Mouse (Mus musculus) heart, adult 8-10 months (tissue): ENCODE measurements around the gene Ebf1. TPM values are rescaled to one million over a fixed set of nuclear protein-coding genes. Genes with fewer than 3 reads are reported as not detected.

Experiments used
- DNase-seq: peaks from one replicate; pipeline ENCODE4 v3.0.0; 2022; ENCODE audit warnings: low spot score
- total RNA-seq, 4 experiments: library from RNA; stranded (reverse); gene quantifications; 2 replicates each; pipeline ENCODE4 v1.2.4; 2022

Ebf1 gene
- total RNA-seq, 4 experiments from 2014 or later = 10.5 to 15.1 (median 11.7) TPM

DNA sequence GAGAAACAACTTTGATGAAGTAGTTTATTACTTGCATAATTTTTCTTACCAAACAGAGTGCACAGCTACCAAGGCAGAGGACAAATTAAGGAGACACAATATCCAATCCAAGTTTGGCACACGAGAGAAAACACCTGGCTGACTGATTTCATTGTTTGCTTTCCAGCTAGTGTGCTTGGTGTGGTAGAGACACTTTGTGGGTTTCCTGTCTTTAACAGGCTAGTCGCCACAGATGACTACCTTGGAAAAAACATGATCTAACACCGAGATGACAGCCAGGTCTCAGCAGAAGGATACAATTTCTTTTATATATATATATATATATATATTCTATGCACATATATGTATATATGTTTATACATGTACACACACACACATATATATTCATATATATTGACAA, 332.0 kb downstream of the Ebf1 start:
- no peak for DNase-seq

GRCm38 (mm10) chr11:44950319-44950718, 333.2 kb downstream of the Ebf1 start:
- DNase-seq = no peak

- DNase-seq = no peak
Observed at GRCm38 (mm10) chr11:44951506-44951905, 334.4 kb downstream of the Ebf1 start.

DNA sequence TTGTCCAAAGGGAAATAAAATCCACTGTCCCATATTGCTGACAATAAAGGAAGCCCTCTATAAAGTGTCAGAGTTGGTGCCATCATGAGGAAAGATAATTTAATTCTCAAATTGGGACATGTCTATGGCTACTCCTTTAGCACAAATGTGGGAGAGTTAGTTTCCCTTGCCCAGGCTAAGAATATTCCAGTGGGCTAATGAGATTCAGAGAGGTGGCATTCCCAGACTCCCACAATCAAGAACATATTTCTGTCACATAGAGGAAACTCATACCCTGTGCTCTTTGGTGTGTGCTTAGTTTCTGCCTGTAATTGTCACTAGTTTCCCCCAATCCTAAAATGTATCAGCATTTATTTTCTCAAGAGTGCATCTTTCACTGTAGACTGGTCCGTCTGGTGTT, 336.2 kb downstream of the Ebf1 start:
- DNase-seq = no peak

DNA sequence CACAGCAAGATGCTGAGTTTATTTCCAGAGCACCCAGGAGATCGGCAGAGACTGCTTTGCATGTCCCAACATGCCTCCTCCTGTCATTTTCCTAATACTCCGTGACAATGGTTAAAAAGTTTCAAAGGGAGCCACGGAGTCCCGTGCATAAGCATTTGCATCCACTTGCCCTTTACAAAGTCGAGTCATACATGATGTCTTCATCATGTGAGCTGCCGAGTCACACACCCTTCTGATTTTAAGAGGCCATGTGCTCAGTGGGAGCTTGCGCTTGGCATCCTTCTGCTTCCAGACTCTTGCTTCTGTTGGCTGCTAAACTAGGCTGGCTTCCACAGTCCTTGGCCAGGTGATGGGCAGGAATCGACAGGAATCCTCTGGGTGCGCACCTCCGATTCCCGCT, 336.7 kb downstream of the Ebf1 start:
- DNase-seq = no peak

- no peak for DNase-seq
Observed at GRCm38 (mm10) chr11:44954362-44954761, 337.2 kb downstream of the Ebf1 start.

- DNase-seq = no peak
Observed at GRCm38 (mm10) chr11:44962746-44963440, 345.8 kb downstream of the Ebf1 start.

DNA sequence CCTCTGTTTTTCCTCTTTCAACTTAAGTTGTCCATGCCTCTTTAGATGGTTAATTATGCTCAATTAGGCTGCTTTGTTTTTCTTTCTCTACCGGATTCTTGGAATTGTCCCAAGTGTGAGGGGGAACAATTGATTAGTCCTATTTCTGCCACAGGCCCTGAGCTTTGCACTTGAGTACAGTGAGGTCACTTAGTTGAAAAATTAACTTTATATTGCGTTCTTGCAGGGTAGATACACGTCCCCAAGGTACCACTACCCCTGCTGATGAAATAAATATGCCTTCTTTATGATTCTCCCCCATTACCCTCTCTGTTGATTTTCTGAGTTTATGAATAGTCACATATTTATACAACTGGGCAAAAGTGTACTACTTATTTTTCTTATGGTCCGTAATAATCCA, 351.9 kb downstream of the Ebf1 start:
- DNase-seq = no peak

GRCm38 (mm10) chr11:44974271-44974670, 357.2 kb downstream of the Ebf1 start:
- DNase-seq = no peak

- peak; percentile 74 for DNase-seq
Observed at GRCm38 (mm10) chr11:44975151-44975550, 358.0 kb downstream of the Ebf1 start.

DNA sequence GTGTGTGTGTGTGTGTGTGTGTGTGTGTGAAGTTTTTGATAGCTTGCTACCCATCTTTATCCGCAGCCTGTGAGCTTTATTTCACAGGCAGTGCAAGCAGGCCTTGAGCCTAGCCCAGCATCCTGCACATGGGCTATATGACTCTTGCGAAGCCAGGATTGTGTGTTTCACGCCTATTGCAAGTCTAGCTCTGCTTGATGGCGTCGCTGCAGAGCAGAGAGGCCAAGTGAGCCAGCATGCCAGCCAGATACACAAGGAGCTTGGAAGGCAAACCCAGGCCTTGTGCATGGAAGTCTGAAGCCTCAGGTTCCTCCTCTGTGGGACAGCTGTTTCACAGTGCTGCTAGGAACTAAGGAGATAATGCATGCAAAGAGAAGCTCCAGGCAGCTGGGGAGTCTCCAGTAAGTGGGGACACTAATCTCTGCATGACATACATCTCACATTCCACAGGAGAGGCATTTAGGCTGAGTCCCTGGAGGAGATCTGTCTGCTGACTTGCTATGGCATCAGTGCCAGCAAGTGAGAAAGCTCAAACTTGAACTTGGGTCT, 359.2 kb downstream of the Ebf1 start:
- DNase-seq = no peak

DNA sequence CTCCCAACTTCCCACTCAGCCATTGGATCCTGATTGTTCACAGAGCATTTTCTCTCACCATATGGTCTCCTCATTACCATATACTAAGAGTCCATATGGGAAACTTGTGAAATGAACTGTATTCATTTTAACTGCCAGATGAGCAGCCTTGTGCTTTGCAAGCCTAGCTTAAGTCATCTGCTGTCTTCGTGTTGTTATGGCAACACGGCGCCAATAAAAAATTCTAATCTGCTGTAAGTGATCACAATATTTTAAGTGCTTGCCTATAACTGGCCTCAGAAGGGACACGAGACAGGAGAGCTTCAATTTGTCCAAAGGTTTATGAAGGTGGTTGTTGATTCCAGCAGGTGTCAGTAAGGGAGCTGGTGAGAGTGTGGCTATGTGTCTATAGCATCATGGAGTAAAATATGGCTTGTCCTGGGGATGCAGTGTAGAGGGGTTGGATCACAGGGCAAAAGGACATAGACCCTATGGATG, 360.8 kb downstream of the Ebf1 start:
- no peak for DNase-seq

GRCm38 (mm10) chr11:44979391-44979790, 362.3 kb downstream of the Ebf1 start:
- no peak for DNase-seq

- DNase-seq = no peak
Observed at GRCm38 (mm10) chr11:44982225-44982624, 365.1 kb downstream of the Ebf1 start.

GRCm38 (mm10) chr11:44983961-44984360, 366.8 kb downstream of the Ebf1 start:
- no peak for DNase-seq

DNA sequence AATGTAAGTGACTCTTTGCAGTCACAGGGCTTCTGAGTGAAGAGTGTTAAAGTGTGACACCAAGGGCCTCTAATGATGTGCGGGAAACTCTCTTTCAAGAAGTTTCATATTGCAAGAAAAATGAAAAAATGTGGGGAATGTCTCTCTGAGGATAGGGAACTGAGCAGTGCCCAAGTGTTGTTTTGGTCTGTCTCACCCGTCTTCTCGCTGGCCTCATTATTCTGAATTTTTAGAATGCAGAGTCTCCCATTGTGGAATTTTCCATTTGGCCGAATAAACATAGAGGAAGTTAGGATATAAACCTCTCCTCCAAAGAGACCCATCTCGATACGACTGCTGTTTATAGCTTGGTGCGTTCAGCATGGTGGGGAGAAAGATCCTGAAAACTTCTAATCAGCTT, 367.3 kb downstream of the Ebf1 start:
- no peak for DNase-seq

GRCm38 (mm10) chr11:44987796-44988195, 370.7 kb downstream of the Ebf1 start:
- no peak for DNase-seq

DNA sequence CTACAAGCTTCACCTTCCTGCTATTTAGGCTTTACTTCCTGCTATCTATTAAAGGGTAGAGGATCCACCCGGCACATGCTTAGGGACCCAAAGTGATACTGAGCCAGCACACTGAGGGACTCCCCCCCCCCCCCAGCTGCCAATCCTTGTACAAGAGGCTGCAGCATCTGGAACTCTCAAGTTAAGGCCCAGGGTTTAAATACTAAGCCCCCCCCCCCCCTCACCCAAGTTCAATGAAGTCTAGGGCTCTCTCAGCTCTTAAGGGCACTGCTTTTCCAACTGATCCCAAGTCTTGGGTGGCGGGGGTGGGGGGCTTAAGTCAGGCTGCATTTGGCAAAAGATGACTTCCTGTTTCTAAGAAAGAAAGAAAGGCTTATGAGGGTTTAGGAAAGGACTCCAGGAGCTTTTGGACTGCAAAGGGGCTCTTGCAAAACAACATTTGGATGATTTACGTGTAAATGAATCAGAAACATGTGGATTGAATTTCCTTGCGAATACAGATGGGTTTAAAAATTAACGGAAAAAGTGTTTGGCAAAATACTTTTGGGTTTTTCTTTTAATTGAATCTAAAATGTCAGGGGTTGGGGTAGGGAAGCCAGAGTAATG, 385.7 kb downstream of the Ebf1 start:
- no peak for DNase-seq

DNA sequence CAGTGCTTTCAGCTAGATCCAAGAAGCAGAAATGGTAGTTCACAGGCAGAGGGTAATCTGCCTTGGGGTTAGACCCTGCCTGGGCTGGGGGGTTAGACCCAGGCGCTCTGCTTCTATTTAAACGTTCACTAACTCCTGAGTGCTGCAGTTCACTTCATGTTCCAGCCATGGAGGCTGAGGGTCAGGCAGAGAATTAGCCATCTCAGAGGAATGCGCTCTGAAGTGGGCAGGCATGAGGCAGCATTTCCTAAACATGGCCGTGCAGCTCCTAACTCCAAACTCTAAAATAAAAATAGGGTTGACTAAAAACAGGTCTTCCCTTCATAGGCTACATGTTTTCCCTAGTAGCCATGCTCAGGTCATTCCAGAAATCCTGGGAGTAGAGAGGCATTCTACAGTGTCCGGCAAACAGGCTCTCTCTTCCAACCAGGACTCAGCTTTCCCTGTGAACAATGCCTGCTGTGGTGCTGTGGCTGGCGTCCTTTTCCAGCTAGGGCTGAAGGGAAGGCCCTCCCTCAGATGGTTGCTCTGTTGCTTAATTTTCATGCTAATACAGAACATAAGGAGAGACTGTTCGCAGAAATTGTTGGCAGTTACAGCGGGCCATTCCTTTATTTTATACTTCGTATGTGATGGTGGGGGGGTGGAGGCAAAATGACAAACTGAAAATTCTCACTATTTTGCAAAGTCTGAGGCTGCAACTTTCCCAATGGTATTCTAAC, 386.8 kb downstream of the Ebf1 start:
- no peak for DNase-seq

GRCm38 (mm10) chr11:45007311-45007710, 390.2 kb downstream of the Ebf1 start:
- DNase-seq = no peak

GRCm38 (mm10) chr11:45008078-45008477, 391.0 kb downstream of the Ebf1 start:
- DNase-seq = peak; percentile 84

- no peak for DNase-seq
Observed at GRCm38 (mm10) chr11:45008760-45009159, 391.6 kb downstream of the Ebf1 start.
